Mouse (Mus musculus) heart, postnatal 0 days (tissue): ENCODE data around the gene S1pr4. TPM values are rescaled to one million over a fixed set of nuclear protein-coding genes. Genes with fewer than 3 reads are reported as not detected.

Experiments
- ATAC-seq: fragments of 200-750 bp; cut with Nextera tagmentation; 2 replicates; pipeline ENCODE4 v1.8.0; 2017; ENCODE audit warnings: low read depth, moderate number of reproducible peaks, moderate library complexity; ENCODE audit not compliant: insufficient read depth
- DNase-seq: peaks from one replicate; pipeline ENCODE4 v3.0.0-alpha.2; 2016; ENCODE audit warnings: low spot score
- H3K27ac ChIP-seq: fragments of 300-500 bp; sonication (generic); 2 replicates; pipeline ENCODE4 v1.5.1; 2014; ENCODE audit warnings: low read depth, mild to moderate bottlenecking
- H3K27me3 ChIP-seq: fragments of 300-500 bp; sonication (generic); 2 replicates; pipeline ENCODE4 v1.6.1; 2014; ENCODE audit warnings: low read length, mixed read lengths; ENCODE audit not compliant: control insufficient read depth, insufficient read depth
- H3K36me3 ChIP-seq: fragments of 300-500 bp; sonication (generic); replicated peaks from 2 replicates; pipeline ENCODE4 v1.6.1; 2014; ENCODE audit warnings: low read length, mixed read lengths; ENCODE audit not compliant: control insufficient read depth, insufficient read depth
- H3K4me1 ChIP-seq: fragments of 300-500 bp; sonication (generic); 2 replicates; pipeline ENCODE4 v1.6.1; 2014; ENCODE audit warnings: antibody characterized with exemption; ENCODE audit not compliant: control insufficient read depth, insufficient read depth
- H3K4me2 ChIP-seq: fragments of 300-500 bp; sonication (generic); 2 replicates; pipeline ENCODE4 v1.6.1; 2014; ENCODE audit warnings: low read depth, mild to moderate bottlenecking, low read length, moderate library complexity
- H3K4me3 ChIP-seq: fragments of 300-500 bp; sonication (generic); 2 replicates; pipeline ENCODE4 v1.5.1; 2014; ENCODE audit warnings: low read depth, low read length
- H3K9ac ChIP-seq: fragments of 300-500 bp; sonication (generic); replicated peaks from 2 replicates; pipeline ENCODE4 v1.6.1; 2014; ENCODE audit warnings: low read depth, low read length, mixed read lengths
- H3K9me3 ChIP-seq: fragments of 300-500 bp; sonication (generic); replicated peaks from 2 replicates; pipeline ENCODE4 v1.6.1; 2016; ENCODE audit warnings: low read length; ENCODE audit not compliant: control insufficient read depth
- CTCF ChIP-seq: IDR thresholded peaks from 2 replicates; pipeline ENCODE4 v1.5.1; 2016; ENCODE audit warnings: antibody characterized with exemption, control low read depth, low read depth
- EP300 ChIP-seq: IDR thresholded peaks from 2 replicates; pipeline ENCODE4 v1.6.1; 2016; ENCODE audit warnings: antibody characterized with exemption, low read depth
- WGBS: fragments of 180-500 bp; shearing (Covaris S2); extraction: QIAGEN DNeasy Blood & Tissue Kit; methylation state at CpG from one replicate; pipeline ENCODE4 v1.1.7; 2014; 5-methylcytosine and 5-hydroxymethylcytosine counted together
- polyA plus RNA-seq: library from polyadenylated mRNA; unstranded; fragments of >200 nt; fragmentation: Nextera tagmentation; extraction: Ambion mirVana; gene quantifications from 2 replicates; pipeline ENCODE4 v1.2.1, GENCODE M21; 2015
- total RNA-seq: library from RNA; depleted of rRNA; stranded (reverse); fragments of >200 nt; gene quantifications from 2 replicates; pipeline ENCODE4 v1.2.3, GENCODE M21; 2014; ENCODE audit warnings: low replicate concordance

S1pr4 gene
- total and polyA plus RNA-seq, 2 experiments from 2014 or later = 0.34 TPM; not detected in 1

- TF ChIP-seq EP300 = no peak
Observed at GRCm38 (mm10) chr10:81507691-81508489, 8.0 kb upstream of the S1pr4 start.

GRCm38 (mm10) chr10:81507095-81507494 is 7.2 kb upstream of the S1pr4 start:
- H3K36me3 ChIP-seq = no peaks in the 10 kb centered on the region
- DNase-seq (no peak), ATAC-seq (no peak)
- H3K9ac ChIP-seq = no peak overlapping the region
- H3K4me1 ChIP-seq = no peaks in the 10 kb centered on the region
- H3K27ac ChIP-seq = no peak overlapping the region
- 31% methylated on average over 6 of the region's 6 CpGs for WGBS
- H3K9me3 ChIP-seq = no peaks in the 10 kb centered on the region
- H3K4me3 ChIP-seq = no peak overlapping the region
- no peak for TF ChIP-seq EP300
- TF ChIP-seq CTCF = no peak
- peaks cover 13% of the 10 kb centered on the region; the same call in 1 of the 2 replicates for H3K27me3 ChIP-seq
- H3K4me2 ChIP-seq = no peak overlapping the region

More at GRCm38 (mm10) chr10:81507691-81508489, 8.0 kb upstream of the S1pr4 start:
- ATAC-seq (no peak), DNase-seq (no peak)
- Histone ChIP-seq H3K9me3 (no peaks in the 10 kb centered on the region), H3K4me1 (no peaks in the 10 kb centered on the region), H3K4me2 (no peak overlapping the region), H3K36me3 (no peaks in the 10 kb centered on the region), H3K27me3 (peaks cover 12% of the 10 kb centered on the region; the same call in 1 of the 2 replicates), H3K9ac (no peak overlapping the region), H3K4me3 (no peak overlapping the region), H3K27ac (no peak overlapping the region)
- 63% methylated on average over 13 of the region's 13 CpGs for WGBS

DNA sequence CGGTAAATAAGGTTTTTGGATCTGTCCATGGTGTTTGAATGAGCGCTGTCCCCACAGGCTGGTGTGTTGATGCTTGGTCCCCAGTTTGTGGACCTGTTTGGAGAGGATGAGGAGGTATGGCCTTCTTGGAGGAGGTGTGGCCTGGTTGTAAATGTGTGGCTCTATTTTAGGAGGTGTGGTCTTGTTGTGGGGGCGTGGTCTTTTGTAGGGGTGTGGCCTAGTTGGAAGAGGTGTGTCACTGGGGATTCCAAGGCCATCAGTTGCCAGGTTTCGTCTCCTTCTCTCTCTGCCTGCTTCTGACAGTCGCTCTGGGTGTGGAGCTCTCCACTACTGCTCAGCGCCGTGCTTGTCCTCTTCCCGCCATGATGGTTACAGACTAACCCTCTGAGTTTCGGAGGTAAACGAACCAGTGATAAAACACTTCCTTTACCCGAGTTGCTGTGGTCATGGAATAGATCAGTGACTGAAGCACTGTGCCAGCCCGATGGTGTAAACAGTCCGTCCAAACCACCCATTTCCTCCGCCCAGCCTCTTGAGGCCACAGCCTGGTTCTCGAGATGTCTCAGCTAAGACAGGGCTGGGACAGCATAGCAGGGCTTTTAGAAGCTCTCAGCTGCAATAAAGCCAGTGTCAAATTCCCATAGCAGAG is 5.2 kb upstream of the S1pr4 start:
- 71% methylated on average over 15 of the region's 15 CpGs for WGBS
- Histone ChIP-seq H3K4me3 (no peak overlapping the region), H3K36me3 (no peaks in the 10 kb centered on the region), H3K9ac (no peak overlapping the region), H3K4me1 (no peaks in the 10 kb centered on the region), H3K27ac (no peak overlapping the region), H3K9me3 (no peaks in the 10 kb centered on the region), H3K27me3 (peaks cover 13% of the 10 kb centered on the region; the same call in 1 of the 2 replicates), H3K4me2 (no peak overlapping the region)
- TF ChIP-seq CTCF (no peak), EP300 (no peak)
- DNase-seq = no peak
- ATAC-seq = no peak

DNA sequence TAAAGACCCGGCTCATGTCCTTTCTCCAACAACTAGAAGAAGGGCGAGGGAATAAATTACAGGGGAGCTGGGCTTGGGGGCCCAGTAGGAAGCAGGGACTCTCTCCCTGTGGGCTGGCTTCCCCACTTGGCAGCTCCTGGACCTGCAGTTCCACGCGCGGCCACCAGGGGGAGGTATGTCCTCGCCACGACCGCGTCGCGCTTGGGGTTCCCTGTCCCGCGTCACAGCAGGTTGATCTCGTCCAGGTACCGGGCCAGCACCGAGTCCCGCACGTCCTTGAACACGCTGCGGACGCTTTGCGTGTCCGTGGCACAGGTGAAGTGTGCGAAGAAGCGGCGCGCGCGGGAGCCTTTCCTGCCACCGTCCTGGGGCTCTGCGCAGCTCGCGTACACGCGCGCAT is 2.7 kb upstream of the S1pr4 start:
- Histone ChIP-seq H3K4me1 (no peaks in the 10 kb centered on the region), H3K27me3 (peaks cover 13% of the 10 kb centered on the region; the same call in 1 of the 2 replicates), H3K9ac (no peak overlapping the region), H3K36me3 (no peaks in the 10 kb centered on the region), H3K27ac (no peak overlapping the region), H3K9me3 (no peaks in the 10 kb centered on the region), H3K4me2 (peak overlapping the region; percentile 61), H3K4me3 (peak overlapping the region; percentile 35)
- 11% methylated on average over 36 of the region's 36 CpGs for WGBS
- TF ChIP-seq CTCF (peak; percentile 97), EP300 (no peak)
- peak; percentile 47 for DNase-seq
- ATAC-seq = peak; percentile 50; the same call in 1 of the 2 replicates

- Histone ChIP-seq H3K36me3 (no peaks in the 10 kb centered on the region), H3K4me3 (no peak overlapping the region), H3K27me3 (peaks cover 13% of the 10 kb centered on the region; the same call in 1 of the 2 replicates), H3K9ac (no peak overlapping the region), H3K27ac (no peak overlapping the region), H3K4me2 (no peak overlapping the region), H3K4me1 (no peaks in the 10 kb centered on the region), H3K9me3 (no peaks in the 10 kb centered on the region)
- ATAC-seq = no peak
- TF ChIP-seq EP300 (no peak), CTCF (no peak)
- 80% methylated on average over 5 of the region's 5 CpGs for WGBS
- DNase-seq = no peak
Observed at GRCm38 (mm10) chr10:81501863-81502262, 1.9 kb upstream of the S1pr4 start.
